Mouse (Mus musculus): ENCODE measurements around the gene Fam205a1. TPM values are rescaled to one million over a fixed set of nuclear protein-coding genes. Genes with fewer than 3 reads are reported as not detected.
"Not testable (repeated sequence)": the region's sequence is repeated elsewhere in the genome, so short reads cannot be mapped to it uniquely, and the experiment has no call there.

Fam205a1 gene
- not detected in 2 replicates for polyA plus RNA-seq (2012; rRNA removed)

GRCm38 (mm10) chr4:42853788-42854187 is at the start of gene Fam205a1:
TSS of gene Fam205a1 (minus strand) at chr4:42853888.
- WGBS = 71% methylated on average over 1 of the region's 1 CpGs
- H3K4me3 ChIP-seq (replicated peaks; ENCODE audit: extremely low read depth, low read depth, low read length); H3K4me1 ChIP-seq (ENCODE audit: control insufficient read depth, insufficient read depth, low read length); DNase-seq: not testable (repeated sequence)

- no peak for TF ChIP-seq POLR2A (IDR thresholded peaks at IDR 0.05; ENCODE audit: borderline replicate concordance, extremely low read depth, low read depth, low read length)
- no peak for TF ChIP-seq CTCF (IDR thresholded peaks at IDR 0.05; ENCODE audit: insufficient read depth, low read length)
- no peak overlapping the region for H3K4me3 ChIP-seq (replicated peaks; ENCODE audit: extremely low read depth, low read depth, low read length)
- H3K4me1 ChIP-seq (ENCODE audit: control insufficient read depth, insufficient read depth, low read length) = no peaks in the 10 kb centered on the region
- no peak for DNase-seq
- 81% methylated on average over 5 of the region's 5 CpGs for WGBS
These were observed 49.0 kb upstream of the Fam205a1 start for GRCm38 (mm10) chr4:42902730-42903129.

DNA sequence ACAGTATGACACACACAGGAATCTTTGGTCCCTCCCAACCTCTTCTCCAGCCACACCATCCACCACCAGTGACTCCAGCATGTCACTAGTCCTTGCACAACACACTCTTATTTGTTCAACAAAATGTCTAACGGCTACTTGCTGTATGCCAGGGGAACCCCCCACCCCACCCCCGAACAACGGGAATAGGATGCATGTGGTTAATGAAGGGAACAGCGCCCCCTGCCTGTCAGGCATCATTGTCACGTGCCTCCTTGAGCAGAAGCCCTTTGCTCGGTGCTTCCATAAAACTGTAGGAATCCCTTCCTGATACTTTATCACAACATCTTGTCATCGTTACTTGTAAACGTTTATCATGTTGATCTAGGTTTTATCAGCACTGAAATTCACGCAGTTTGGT is 48.5 kb upstream of the Fam205a1 start:
- H3K4me3 ChIP-seq (replicated peaks; ENCODE audit: extremely low read depth, low read depth, low read length) = no peak overlapping the region
- no peaks in the 10 kb centered on the region for H3K4me1 ChIP-seq (ENCODE audit: control insufficient read depth, insufficient read depth, low read length)
- no peak for DNase-seq
- TF ChIP-seq POLR2A (IDR thresholded peaks at IDR 0.05; ENCODE audit: borderline replicate concordance, extremely low read depth, low read depth, low read length) (no peak), CTCF (IDR thresholded peaks at IDR 0.05; ENCODE audit: insufficient read depth, low read length) (peak; percentile 56)
- 44% methylated on average over 9 of the region's 9 CpGs for WGBS

GRCm38 (mm10) chr4:42900878-42901277 is 47.2 kb upstream of the Fam205a1 start:
- Histone ChIP-seq H3K4me1 (ENCODE audit: control insufficient read depth, insufficient read depth, low read length) (no peaks in the 10 kb centered on the region), H3K4me3 (replicated peaks; ENCODE audit: extremely low read depth, low read depth, low read length) (no peak overlapping the region)
- TF ChIP-seq CTCF (IDR thresholded peaks at IDR 0.05; ENCODE audit: insufficient read depth, low read length) = no peak
- no peak for TF ChIP-seq POLR2A (IDR thresholded peaks at IDR 0.05; ENCODE audit: borderline replicate concordance, extremely low read depth, low read depth, low read length)
- no peak for DNase-seq
- WGBS = 62% methylated on average over 5 of the region's 5 CpGs

DNA sequence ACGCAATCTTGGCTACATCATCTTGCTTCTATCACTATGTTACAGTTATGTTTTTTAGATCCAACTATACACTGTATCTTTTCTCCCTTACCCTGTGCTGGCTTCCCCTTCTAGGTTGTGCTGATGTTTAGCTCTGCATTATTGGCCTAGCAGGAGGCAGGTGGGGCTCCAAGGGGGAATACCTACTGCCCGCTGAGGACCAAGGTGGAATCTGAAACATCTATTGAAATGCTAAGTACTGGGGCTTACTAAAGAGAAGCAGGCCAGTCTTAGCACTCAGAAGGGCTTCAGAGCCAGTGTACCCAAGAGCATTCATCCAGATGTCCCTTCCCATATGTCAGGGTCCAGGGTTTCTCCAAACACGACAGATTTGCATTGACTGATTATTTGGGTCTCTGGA is 45.2 kb upstream of the Fam205a1 start:
- Histone ChIP-seq H3K4me3 (replicated peaks; ENCODE audit: extremely low read depth, low read depth, low read length) (no peak overlapping the region), H3K4me1 (ENCODE audit: control insufficient read depth, insufficient read depth, low read length) (no peaks in the 10 kb centered on the region)
- 50% methylated on average over 3 of the region's 3 CpGs for WGBS
- no peak for TF ChIP-seq POLR2A (IDR thresholded peaks at IDR 0.05; ENCODE audit: borderline replicate concordance, extremely low read depth, low read depth, low read length)
- TF ChIP-seq CTCF (IDR thresholded peaks at IDR 0.05; ENCODE audit: insufficient read depth, low read length) = no peak
- DNase-seq = no peak

- 79% methylated on average over 7 of the region's 7 CpGs for WGBS
- no peak for DNase-seq
- no peaks in the 10 kb centered on the region for H3K4me1 ChIP-seq (ENCODE audit: control insufficient read depth, insufficient read depth, low read length)
- no peak overlapping the region for H3K4me3 ChIP-seq (replicated peaks; ENCODE audit: extremely low read depth, low read depth, low read length)
- TF ChIP-seq POLR2A (IDR thresholded peaks at IDR 0.05; ENCODE audit: borderline replicate concordance, extremely low read depth, low read depth, low read length) (no peak), CTCF (IDR thresholded peaks at IDR 0.05; ENCODE audit: insufficient read depth, low read length) (no peak)
These were observed 41.4 kb upstream of the Fam205a1 start for GRCm38 (mm10) chr4:42895118-42895517.

DNA sequence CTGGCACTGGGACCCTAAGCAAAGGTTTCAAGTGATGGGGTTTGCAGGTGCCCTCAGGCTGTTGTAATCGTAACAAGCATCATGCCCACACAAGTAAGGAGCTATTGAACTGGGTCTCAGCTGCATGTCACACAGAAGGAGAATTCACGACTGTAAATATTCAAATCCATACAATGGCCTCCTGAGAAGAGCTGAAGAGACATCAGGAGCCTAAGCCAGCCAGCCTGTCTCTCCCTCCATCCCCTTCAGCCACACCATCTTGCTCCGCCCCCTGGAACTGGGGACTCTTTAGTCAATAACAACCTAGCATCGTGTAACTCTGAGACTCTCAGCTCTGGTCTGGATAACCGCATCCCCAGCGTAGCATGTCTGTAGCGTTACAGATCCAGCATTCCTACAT is 37.5 kb upstream of the Fam205a1 start:
- WGBS = 67% methylated on average over 7 of the region's 7 CpGs
- TF ChIP-seq CTCF (IDR thresholded peaks at IDR 0.05; ENCODE audit: insufficient read depth, low read length) (no peak), POLR2A (IDR thresholded peaks at IDR 0.05; ENCODE audit: borderline replicate concordance, extremely low read depth, low read depth, low read length) (no peak)
- no peak for DNase-seq
- no peak overlapping the region for H3K4me3 ChIP-seq (replicated peaks; ENCODE audit: extremely low read depth, low read depth, low read length)
- H3K4me1 ChIP-seq (ENCODE audit: control insufficient read depth, insufficient read depth, low read length) = no peaks in the 10 kb centered on the region

- DNase-seq = no peak
- TF ChIP-seq CTCF (IDR thresholded peaks at IDR 0.05; ENCODE audit: insufficient read depth, low read length) (no peak), POLR2A (IDR thresholded peaks at IDR 0.05; ENCODE audit: borderline replicate concordance, extremely low read depth, low read depth, low read length) (no peak)
- Histone ChIP-seq H3K4me3 (replicated peaks; ENCODE audit: extremely low read depth, low read depth, low read length) (no peak overlapping the region), H3K4me1 (ENCODE audit: control insufficient read depth, insufficient read depth, low read length) (no peaks in the 10 kb centered on the region)
- 92% methylated on average over 6 of the region's 6 CpGs for WGBS
These were observed 35.1 kb upstream of the Fam205a1 start for GRCm38 (mm10) chr4:42888806-42889205.

- TF ChIP-seq CTCF (IDR thresholded peaks at IDR 0.05; ENCODE audit: insufficient read depth, low read length) (no peak), POLR2A (IDR thresholded peaks at IDR 0.05; ENCODE audit: borderline replicate concordance, extremely low read depth, low read depth, low read length) (no peak)
- 83% methylated on average over 6 of the region's 6 CpGs for WGBS
- no peaks in the 10 kb centered on the region for H3K4me1 ChIP-seq (ENCODE audit: control insufficient read depth, insufficient read depth, low read length)
These were observed 33.2 kb upstream of the Fam205a1 start for GRCm38 (mm10) chr4:42886926-42887325.

DNA sequence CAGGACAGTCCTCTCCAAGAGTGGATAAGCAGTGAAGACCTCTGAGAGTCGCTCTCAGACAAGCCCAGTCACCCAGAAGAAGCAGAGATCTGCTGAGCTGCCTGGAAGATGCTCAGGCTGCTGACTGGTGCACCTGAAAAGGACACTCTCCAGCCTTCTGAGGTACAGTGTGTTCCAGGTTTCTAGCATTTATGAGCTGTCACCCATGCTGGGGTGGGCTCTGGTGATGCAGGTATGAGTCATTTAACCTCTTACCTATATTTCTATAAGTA is 26.9 kb upstream of the Fam205a1 start:
- Histone ChIP-seq H3K4me3 (replicated peaks; ENCODE audit: extremely low read depth, low read depth, low read length) (no peak overlapping the region), H3K4me1 (ENCODE audit: control insufficient read depth, insufficient read depth, low read length) (no peaks in the 10 kb centered on the region)
- WGBS = 10% methylated on average over 1 of the region's 1 CpGs
- no peak for TF ChIP-seq POLR2A (IDR thresholded peaks at IDR 0.05; ENCODE audit: borderline replicate concordance, extremely low read depth, low read depth, low read length)
- no peak for TF ChIP-seq CTCF (IDR thresholded peaks at IDR 0.05; ENCODE audit: insufficient read depth, low read length)
- no peak for DNase-seq

More at GRCm38 (mm10) chr4:42886926-42887325, 33.2 kb upstream of the Fam205a1 start:
- H3K4me3 ChIP-seq (replicated peaks; ENCODE audit: extremely low read depth, low read depth, low read length) = no peak overlapping the region
- DNase-seq = no peak

Data from lung, adult 2 months (tissue).